Mouse (Mus musculus) cerebellum, adult 9-10 months (tissue): ENCODE measurements around the gene Ptpn14.
"Not testable (repeated sequence)": the region's sequence is repeated elsewhere in the genome, so short reads cannot be mapped to it uniquely, and the experiment has no call there.

Source experiments
- DNase-seq: peaks from one replicate; pipeline ENCODE4 v3.0.0; 2022

Ptpn14 gene

DNA sequence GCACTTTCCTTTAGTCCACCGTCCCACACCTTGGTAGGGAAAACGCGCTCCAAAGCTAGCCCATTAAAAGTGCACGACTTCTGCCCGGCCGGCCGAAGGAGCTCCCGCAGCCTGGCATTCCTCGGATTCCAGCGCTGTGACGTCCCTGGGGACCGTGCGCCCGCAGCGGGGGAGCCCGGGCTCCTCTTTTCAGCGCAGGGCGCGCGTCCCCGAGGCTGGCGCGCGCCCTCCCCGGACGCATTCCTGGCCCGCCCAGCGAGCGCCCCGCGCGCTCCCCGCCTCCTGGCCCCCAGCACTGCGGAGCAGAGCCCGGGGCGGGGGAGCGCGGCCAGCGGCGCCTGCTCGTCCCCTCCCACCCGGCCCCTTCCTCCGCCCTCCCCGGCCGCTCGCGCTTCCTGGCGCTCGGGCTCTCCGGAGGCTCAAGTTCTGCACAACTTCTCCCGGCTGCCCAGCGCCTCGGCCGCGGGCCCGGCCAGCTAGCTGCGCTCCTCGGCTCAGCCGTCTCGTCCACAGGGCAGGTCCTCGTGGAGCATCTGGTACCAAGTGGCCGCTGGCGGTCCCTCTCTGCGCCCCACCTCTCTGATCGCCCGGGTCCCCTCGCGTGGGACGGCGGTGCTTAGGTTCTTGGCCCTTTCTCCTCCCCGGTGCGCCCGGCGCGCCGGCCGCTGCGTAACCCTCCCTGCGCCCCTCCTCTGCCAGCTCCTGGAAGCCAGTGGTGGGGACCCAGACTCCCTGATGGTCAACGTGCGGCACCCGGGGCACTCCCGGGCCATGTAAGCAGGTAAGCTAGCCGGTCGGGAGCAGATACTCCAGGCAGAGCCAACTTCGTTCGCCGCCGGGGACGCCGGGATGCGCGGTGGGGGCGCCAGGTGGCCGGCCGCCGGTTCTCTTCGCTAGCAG, at the start of gene Ptpn14:
TSS of gene Ptpn14 (plus strand) at position 385 of the 900 bp plus-strand sequence.
- DNase-seq = no peak

- DNase-seq = peak; percentile 79
These were observed 48.5 kb upstream of the Ptpn14 start for GRCm38 (mm10) chr1:189679555-189679954.

DNA sequence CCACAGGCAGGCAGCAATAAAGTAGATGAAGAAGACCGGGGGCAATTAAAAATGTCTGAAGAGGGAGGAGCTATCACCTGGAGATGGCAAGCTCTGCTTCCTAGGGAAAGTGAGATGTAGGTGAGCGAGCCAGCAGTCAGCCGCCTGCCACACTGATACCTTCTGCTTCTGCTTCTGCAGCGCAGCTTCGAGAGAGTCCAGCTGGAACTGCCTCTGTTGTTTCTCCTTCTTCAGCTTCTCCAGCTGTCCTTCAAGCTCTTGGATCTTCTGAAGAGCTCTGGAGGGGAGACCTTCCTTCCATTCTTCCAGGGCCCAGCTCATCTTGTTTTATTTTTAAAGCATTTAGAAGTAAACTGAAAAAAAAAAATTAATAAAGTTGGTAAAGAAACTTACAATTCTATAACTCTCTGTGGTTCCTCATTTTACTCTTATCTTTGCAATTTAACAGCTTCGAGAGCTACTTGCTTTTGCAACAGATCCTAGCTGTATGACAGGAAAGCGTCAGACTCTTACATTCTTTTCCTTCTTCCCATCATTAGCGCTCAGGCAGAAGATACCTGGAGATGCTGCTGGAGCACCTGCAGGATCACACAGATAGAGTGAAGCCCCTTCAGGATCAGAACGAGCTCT, 43.2 kb upstream of the Ptpn14 start:
- no peak for DNase-seq

DNA sequence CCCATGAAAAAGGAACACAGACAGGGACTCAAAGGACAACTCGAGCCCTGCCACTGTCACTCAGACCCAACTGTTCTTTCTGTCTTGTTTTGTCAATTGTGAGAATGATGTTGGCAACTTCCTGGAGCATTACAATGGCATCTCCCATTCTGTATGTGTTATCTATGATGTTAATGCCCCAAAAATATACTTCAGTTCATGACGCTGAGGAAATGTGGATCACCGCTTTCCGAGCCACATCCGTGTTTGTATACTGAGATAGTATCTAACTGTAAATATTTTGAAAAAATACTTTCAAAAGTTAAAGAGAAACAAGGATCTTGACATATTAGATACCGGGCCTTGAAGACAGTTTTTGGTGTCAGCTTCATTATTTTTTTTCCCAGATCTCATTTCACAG, 42.0 kb upstream of the Ptpn14 start:
- no peak for DNase-seq

DNA sequence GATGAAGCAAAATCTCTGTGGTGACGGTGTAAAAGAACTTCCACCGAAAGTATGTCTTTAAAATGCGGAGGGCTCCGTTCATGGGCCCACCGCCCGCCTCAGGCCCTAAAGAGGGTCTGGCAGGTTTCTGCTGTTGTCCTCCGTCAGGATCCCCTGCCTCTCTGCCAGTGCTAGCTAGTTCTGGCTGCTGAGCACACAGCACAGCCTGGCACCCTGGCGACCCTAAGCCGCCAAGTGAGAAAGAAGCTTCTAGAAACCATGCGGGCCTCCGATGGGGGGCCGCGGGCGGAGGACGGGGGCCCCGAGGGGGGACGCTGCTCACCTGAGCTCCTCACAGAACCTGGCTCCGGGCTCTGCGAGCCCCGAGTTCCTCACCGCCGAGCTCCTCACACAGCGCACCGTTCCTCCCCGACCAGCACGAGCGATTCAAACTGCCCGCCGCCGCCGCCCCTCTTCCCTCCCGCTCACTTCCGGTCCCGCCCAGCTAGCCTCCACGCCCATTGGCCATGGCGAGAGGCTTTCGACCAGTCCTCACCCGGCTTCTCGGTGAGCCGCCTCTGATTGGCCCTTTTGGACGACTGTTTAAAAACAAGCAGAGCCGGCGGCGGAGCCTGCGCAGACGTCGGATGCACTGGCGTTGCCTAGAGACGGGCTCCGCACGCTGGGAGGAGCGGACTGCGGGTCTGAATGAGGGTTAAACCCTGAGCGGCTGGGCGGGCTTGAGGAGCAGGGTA, 40.2 kb upstream of the Ptpn14 start, which contains the start of gene Cenpf:
TSS of gene Cenpf (minus strand) at position 433 of the 734 bp plus-strand sequence.
- DNase-seq = peak; percentile 97

- DNase-seq = no peak
These were observed 39.7 kb upstream of the Ptpn14 start for GRCm38 (mm10) chr1:189688388-189688750.

DNA sequence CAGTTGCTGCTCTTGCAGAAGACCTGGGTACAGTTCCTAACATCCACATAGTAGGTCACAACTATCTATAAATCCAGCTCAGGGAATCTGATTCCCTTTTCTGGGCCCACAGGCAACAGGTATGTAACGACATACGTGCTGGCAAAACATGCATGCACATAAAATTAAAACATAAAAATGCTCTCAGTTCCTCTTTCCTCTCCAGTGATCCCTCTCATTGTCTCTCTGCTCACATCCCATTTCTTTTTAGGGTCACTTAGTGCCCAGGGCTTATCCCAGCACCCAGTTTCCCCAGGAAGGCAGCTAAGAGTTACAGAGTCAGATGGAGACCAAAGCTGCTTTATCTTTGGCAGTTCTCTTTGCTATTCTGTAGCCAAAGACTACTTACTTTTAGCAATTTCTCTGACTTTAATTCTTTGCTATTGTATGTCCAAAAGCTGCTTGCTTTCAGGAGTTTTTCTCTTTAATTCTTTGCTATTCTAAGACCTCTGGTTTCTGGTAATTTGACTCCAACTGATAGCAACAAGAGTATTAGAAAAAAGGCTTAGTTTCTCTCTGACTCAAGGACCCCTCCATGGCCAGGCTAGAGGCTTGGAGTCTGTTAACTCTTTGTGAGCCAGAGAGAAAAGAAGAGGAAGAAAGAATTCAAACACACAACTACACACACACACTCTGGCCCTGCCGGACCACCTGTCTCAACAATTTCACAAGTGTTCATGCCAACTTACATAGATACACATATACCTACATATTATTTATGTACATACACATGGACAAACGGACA, 38.8 kb upstream of the Ptpn14 start:
- no peak for DNase-seq

DNA sequence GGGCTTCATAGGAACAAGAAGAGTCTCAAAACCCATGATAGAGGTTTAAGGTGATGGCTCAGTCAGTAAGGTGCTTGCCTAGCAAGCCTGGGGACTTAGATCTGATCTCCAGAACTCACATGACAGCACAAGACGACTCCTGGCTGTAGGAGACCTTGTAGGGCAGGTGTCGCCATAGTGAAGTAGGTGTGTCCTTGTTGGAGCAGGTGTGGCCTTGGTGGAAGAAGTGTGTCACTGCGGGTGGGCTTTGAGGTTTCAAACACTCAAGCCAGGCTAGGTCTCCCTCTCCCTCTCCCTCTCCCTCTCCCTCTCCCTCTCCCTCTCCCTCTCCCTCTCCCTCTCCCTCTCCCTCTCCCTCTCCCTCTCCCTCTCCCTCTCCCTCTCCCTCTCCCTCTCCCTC, 35.6 kb upstream of the Ptpn14 start:
- DNase-seq = not testable (repeated sequence)

- no peak for DNase-seq
These were observed 33.7 kb upstream of the Ptpn14 start for GRCm38 (mm10) chr1:189694391-189694790.

DNA sequence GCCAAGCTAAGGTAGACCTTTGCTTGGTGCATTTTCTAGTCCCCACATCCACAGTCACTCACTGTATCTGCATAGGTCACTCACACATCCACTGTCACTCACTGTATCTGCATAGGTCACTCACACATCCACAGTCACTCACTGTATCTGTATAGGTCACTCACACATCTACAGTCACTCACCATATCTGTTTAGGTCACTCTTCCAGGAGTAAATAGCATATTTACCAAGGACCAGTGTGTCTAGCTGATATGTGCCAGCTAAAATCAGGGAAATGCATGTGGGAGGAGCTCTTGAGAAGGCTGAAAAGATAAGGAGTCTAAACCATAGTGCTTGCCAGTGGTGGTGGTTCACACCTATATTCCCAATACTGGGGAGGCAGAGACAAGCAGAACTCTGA, 32.7 kb upstream of the Ptpn14 start:
- no peak for DNase-seq

DNA sequence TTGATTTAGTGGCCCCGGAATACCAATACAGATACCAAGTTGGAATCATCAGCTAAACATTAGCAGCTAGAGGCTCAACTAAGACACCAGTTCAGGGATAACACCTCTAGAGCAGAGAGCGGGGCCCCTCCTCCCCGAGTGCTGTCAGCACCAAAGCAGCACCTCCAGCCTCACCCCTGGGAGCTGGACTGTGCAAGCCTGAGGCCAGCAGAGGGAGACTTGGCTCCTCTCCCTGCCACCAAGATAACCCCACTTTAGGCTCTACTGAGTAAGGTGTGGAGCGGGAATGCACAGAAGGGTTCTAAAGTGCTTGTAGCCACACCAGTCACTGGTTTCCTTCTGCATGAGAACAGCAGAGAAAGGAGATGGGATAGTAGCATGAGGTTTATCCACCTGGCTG, 29.7 kb upstream of the Ptpn14 start:
- no peak for DNase-seq

- no peak for DNase-seq
These were observed 27.9 kb upstream of the Ptpn14 start for GRCm38 (mm10) chr1:189700186-189700585.

DNA sequence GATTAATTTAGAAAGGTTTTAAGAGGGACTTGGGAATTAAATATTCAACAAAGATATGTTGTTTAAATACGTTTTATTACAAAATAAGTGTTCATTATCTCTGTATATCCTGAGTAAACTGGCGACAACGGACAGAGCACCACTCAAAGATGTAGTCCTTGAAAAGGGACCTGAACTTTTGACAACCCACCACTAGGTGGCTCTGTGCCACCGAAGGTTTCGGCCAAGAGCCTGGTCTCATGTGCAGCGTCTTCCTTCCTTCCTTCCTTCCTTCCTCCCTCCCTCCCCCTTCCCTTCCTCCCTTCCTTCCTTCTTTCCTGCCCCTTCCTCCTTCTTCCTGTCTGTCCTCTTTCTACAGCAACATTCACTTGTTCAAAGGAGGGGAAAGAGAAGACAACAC, 27.1 kb upstream of the Ptpn14 start:
- DNase-seq = peak; percentile 57

GRCm38 (mm10) chr1:189703156-189703555, 24.9 kb upstream of the Ptpn14 start:
- DNase-seq = no peak

DNA sequence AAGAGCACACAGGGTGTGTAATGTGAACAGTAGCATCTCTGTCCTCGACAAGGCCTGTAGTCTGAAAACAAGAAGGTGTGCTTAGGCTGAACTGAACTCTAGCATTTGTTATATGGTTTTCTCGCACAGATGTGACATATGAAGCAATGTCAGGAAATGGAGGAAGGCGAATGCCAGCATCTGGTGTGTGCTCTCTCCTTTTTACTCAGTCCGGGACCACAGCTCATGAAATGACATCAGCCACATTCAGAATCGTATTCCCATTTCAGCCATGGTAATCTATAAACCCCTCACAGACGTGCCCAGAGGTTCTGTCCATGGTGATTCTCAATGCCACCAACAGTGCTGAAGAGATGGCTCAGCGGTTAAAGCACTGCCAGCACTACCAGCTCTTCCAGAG, 24.5 kb upstream of the Ptpn14 start:
- no peak for DNase-seq

- DNase-seq = no peak
These were observed 21.9 kb upstream of the Ptpn14 start for GRCm38 (mm10) chr1:189706040-189706645.

DNA sequence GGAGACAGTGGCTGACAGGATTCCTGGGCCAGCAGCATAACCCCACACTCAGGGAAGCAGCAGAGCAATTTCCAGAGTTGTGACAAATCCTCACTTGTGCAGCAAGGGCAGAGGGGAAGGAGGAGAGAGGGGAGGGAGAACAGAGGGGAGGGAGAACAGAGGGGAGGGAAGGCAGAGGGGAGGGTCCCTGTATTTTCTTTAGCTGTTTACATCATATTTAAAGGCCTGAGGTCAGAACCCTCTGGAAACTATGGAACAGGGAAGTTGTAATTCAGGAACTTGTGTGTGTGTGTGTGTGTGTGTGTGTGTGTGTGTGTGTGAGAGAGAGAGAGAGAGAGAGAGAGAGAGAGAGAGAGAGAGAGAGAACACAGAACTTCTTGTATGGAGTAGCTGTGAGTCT, 21.1 kb upstream of the Ptpn14 start:
- DNase-seq = no peak

- DNase-seq = no peak
These were observed 20.6 kb upstream of the Ptpn14 start for GRCm38 (mm10) chr1:189707419-189707818.

GRCm38 (mm10) chr1:189709001-189709400, 19.1 kb upstream of the Ptpn14 start:
- no peak for DNase-seq

- peak; percentile 20 for DNase-seq
These were observed 11.9 kb upstream of the Ptpn14 start for GRCm38 (mm10) chr1:189715915-189716797.

DNA sequence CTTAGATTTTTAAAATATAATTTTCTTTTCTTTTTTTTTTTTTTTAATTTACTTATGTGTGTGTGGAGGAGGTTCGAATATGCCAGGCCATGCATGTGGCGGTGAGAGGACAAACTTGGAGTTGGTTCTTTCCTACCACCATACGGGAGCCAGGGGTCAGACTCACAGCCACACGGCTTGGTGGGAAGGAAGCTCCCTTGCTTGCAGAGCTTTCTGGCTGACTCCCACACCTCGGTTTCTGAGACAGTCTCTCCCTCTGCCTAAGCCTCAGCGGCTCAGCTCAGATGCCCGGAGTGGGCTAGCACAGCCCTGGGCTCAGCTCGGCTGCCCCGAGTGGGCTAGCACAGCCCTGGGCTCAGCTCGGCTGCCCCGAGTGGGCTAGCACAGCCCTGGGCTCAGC, 10.5 kb upstream of the Ptpn14 start:
- no peak for DNase-seq
